Mouse (Mus musculus) kidney, adult 2 months (tissue): ENCODE results near the gene Tnks2.

Source experiments
- CTCF ChIP-seq: fragments of 200-500 bp; conservative IDR thresholded peaks from 2 replicates; pipeline ENCODE4 v1.5.1; 2011; ENCODE audit warnings: low read depth, mild to moderate bottlenecking, control low read depth, low read length, moderate library complexity, mixed read lengths; ENCODE audit not compliant: insufficient read depth, insufficient read length
- POLR2A ChIP-seq: fragments of 200-500 bp; IDR thresholded peaks from one replicate; pipeline ENCODE4 v1.6.1; 2011; ENCODE audit warnings: low read depth, low read length, control low read depth

DNA sequence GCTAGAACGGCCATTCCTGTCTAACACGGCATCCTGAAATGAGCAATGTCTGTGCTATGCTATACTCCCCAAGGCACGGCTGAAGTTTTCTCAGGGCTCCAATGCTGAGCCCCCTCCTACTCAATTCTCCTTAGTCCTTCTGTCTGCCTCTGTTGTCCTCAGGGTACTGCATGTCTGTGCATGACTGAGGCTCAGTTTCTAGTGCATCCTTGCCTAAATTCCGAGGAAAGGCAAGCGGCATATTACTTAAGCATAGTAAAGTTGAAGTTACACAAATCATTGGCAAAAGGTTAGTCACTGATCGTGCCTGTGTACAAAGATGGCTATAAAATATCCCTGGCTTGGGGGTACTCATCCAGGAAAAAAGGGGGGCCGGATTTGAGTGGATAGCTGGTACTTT is 79.0 kb downstream of the Tnks2 start:
- TF ChIP-seq POLR2A (no peak), CTCF (no peak)
